Mouse (Mus musculus) left cerebral cortex, postnatal 4 days (tissue): Measurements from ENCODE around the gene Ralgps2. TPM values are rescaled to one million over a fixed set of nuclear protein-coding genes. Genes with fewer than 3 reads are reported as not detected.

ENCODE experiments used
- DNase-seq: peaks from one replicate; pipeline ENCODE4 v3.0.0-alpha.2; 2022
- intact Hi-C: fragments of 180-260 bp; cut with DNase I; formaldehyde crosslinking; loops from one replicate; pipeline ENCODE4 v1.15.1; 2025
- total RNA-seq, 2 experiments: library from RNA; stranded (reverse); gene quantifications; 2 replicates each; pipeline ENCODE4 v1.2.3; 2021

The Ralgps2 gene
- total RNA-seq, 2 experiments from 2014 or later = 82.8 to 98.0 TPM

DNA sequence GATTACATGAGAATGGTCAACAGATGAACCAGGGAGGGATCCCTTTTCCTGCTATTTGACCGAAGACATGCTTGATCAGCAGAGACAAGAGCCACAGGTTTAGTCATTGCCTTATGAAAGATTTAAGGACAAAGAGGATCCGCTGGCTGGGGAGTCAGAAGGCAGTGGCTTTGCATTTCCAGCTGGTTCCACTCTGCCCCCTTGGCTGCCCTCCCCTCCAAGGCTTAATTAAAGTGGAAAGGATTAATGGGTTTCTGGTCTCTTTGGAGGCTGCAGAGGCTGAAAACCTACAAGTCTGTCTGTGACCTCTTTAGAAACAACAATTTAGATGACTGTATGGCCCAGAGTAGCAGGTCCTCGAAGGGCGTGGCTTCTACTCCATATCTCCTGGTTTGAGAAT, 161.5 kb downstream of the Ralgps2 start:
- intact Hi-C loops = no loop called here
- DNase-seq = no peak

DNA sequence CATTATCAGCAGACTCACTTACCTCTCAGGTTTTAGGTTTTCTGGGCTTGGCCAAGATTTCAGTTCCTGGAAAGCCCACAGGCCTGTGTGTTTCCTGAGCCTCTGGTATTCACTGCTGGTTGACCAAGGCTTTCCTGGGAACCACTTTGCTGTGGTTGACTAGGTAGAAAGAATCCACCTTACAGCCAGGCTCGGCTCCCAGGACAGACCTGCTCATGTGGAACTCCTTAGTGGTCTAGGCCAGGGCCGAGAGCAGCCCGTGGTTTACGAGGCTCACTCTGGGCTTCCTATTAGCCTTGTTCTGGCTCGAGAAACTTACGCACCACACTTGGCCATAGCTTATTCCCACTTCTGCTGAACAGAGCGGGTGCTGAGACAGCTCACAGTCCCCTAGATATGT, 163.4 kb downstream of the Ralgps2 start:
- DNase-seq = no peak

DNA sequence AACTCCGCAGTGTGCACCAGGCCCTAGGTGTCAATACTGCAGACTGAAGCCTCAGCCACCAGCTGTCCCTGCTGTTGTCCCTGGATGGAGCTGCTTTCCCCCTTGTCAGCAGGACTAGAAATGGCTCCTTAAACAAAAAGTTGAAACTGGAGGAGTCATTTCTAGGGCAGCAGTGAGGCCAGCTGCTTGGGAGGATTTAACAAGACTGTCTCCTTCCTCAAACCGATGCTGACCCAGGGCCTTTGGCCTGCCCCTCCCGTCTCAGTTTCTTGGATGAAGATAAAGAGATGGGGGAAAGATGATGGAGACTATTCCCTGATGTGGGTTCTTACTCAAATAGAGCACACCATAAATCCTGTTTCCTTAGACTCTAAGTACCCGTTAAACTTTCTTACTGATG, 164.2 kb downstream of the Ralgps2 start:
- intact Hi-C loops = no loop called here
- no peak for DNase-seq

More for the DNA sequence above, 163.4 kb downstream of the Ralgps2 start:
- intact Hi-C loops = no loop called here

DNA sequence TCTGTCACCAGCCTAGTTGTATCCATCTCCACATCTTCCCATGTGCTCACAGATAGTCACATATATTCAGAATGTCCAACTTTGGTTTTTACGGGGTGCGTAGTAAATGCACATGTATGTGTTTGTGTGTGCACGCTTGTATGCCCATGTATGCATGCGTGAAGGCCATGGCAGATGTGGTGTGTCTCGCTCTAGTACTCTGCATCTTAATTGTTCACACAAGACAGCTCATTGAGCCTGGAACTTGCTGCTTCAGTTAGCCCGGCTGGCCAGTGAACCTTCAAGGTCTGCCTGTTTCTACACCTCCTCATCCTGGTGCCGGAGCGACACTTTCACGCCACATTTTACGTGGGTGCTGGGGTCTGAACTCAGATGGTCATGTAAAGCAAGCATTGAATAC, 168.6 kb downstream of the Ralgps2 start:
- intact Hi-C loops = no loop called here
- no peak for DNase-seq

DNA sequence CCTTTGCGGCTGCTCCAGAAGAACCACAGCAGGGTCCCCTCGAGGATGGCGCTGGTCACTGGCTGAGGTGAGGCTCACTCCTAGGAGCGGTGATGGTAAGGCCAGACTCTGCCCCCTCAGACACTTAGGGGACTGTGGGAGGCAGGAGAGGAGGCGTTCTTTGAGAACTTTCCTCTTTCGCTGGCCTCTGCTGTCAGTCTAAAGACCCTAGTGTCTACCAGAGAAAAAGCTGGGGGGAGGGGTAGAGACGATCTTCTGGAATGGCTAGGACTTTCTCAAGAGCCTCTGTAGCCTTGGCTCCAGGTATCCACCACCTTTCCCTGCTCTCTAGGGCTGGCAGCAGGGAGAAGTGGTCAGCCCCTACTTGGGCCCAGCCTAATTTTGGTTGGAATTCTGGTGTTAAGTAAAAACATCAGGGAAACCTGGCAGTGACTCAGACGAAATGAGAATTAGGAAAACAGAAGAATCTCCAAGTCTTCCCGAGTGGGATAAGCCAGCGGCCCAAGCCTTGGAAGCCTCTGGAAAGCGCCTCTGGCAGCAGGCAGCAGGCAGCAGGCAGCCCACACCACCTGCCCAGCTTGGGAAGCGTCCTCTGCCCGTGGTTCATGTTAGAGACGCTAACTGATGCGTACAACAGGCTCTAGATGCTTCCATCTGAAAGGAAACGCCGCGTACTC, 169.7 kb downstream of the Ralgps2 start:
- intact Hi-C loops = no loop called here
- no peak for DNase-seq

DNA sequence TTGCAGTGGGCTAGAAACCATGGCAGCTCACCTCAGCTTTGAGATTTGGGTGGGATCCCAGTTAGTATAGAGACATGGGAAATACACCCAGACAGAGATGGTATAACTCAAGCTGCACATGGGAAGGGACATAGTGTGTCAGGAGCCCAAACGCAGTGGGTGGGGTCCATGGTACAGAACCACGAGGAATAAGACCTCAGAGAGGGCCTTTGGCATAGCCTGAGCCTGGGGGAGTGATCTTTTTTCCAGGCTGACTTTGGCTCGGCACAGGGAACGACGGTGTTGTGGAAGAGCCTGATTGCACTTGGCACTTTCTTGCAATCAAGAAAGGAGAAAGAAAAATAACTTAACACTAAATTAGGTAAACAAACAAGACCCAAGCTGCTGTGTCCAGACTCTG, 170.3 kb downstream of the Ralgps2 start:
- intact Hi-C loops = no loop called here

DNA sequence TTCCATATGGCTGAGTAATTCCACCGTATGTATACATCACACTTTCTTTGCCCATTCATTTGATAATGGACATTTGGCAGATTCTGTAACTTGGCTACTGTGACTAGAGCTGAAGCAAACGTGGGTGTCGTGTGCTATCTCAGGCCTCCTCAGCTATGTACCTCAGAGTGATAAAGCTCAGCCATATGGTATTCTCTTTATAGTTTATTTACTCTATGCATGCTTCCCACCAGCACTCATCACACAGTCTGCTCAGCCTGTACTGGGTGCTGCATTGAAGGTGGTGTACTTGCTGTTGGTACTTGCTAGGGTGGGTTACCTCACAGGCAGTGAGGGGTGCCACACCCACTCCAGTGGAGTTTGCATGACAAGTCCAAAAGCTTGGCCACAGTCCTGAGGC, 174.1 kb downstream of the Ralgps2 start:
- intact Hi-C loops = no loop called here
- DNase-seq = no peak

More for the DNA sequence above, 170.3 kb downstream of the Ralgps2 start:
- no peak for DNase-seq

DNA sequence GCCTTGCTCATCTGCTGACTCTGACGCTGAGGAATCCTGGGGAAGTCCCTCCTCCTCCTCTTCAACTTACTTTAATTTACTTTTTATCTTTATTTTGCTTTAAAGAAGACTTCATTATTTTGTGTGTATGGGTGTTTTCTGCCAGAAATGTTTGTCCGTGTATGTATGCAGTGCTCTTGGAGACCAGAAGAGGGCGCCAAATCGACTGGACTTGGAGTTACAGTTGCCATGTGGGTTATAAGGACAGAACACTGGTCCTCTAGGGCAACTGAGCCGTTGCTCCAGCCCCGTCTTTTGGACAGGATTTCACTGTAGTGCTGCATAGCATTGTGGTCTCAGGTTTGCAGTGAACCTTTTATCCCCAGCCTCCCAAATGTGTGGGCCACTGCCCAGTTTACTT, 174.8 kb downstream of the Ralgps2 start:
- intact Hi-C loops = no loop called here
- DNase-seq = no peak

DNA sequence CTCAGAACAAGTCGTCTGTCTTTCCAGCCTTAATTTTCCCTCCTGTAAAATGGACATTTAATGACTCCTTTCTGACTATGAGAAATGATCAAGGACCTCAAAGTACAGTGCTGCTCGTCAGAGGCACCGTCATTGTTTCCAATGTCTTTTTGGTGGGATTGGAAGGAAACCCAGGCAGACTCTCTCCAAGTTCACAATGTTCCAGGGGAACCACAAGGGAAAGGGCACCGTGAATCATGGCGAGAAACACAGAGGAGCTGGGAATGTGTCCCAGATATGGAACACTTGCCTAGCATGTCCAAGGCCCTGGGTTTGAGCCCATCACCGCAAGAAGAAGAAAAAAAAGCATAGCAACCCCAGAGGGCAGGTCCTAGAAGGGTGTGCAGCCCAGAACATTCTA, 176.1 kb downstream of the Ralgps2 start:
- no peak for DNase-seq
- intact Hi-C loops = no loop called here

DNA sequence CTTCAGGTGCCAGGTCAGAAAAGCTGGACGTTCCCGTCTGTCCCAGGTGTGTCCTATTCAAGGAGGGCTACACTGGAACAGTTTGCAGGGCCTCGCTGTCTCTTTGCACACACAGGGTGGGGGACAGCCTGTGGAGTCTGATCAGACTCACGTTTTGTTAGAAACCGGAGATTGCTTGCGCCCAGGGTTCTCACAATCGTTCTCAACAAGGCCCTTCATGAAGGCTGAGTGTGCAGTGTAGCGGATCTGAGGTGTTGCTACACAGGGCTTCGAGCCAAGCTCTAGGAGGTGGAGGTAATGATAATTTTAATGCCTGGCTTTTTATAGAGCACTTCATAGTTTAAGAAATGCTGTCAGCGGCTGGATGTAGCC, 178.0 kb downstream of the Ralgps2 start:
- DNase-seq = no peak
- intact Hi-C loops = loop anchor here (2.0 kb wide), 1 partner anchor 41 kb away; no protein-coding TSS in a partner anchor

DNA sequence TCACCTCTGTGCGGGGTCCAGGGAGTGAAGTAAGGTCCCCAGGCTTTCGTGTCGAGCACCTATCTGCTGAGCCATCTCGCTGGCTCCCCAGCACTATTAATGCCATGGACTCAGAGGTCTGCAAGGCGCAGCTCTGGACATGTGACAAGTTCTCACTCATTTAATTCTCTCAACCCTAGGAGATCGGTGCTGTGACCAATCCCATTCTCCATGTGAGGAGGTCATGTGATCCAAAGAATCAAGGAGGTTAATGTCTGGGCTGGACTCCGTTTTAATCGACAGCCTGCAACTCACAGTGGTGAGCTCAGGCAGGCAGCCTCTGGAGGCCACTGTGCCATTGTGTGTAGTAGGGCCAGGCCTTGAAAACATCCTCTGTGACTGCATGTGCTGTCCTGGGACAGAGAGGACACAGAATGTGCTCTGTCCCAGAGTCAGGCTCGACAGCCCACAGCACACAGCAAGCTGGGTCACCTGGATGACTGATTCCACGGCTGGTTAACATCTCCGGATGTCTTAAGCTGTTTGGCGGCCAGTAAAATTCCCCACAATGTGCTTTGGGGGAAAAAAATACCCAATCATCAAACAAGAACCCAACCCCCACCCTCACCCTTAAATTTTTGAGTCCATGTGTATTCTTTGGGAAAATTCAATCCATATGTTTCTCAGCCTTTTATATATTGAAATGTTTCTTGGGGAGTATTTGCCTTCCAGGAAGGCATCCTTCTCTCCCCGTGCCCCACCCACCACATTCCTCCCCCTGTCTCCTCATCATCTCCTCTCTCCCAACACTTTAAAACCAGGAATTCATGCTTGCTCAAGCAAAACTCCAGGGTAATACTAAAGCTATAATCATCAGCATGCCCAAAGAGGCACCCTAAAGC, 178.6 kb downstream of the Ralgps2 start:
- intact Hi-C loops = loop anchor here (2.0 kb wide), 1 partner anchor 40 kb away; no protein-coding TSS in a partner anchor
- no peak for DNase-seq

DNA sequence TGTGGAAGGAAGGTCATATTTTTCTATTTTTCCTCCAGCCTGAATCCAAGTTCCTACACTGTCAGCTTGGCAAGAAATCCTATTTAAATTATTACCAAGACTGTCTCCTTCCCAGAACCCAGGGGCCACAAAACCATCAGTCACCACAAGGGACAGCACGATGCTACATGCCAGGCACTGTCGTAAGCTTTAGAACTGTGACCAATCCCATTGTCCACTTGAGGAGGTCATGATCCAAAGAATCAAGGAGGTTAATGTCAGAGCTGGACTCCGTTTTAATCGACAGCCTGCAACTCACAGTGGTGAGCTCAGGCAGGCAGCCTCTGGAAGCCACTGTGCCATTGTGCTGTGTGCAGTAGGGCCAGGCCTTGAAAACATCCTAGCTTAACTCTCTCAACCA, 181.1 kb downstream of the Ralgps2 start:
- intact Hi-C loops = no loop called here
- DNase-seq = no peak

DNA sequence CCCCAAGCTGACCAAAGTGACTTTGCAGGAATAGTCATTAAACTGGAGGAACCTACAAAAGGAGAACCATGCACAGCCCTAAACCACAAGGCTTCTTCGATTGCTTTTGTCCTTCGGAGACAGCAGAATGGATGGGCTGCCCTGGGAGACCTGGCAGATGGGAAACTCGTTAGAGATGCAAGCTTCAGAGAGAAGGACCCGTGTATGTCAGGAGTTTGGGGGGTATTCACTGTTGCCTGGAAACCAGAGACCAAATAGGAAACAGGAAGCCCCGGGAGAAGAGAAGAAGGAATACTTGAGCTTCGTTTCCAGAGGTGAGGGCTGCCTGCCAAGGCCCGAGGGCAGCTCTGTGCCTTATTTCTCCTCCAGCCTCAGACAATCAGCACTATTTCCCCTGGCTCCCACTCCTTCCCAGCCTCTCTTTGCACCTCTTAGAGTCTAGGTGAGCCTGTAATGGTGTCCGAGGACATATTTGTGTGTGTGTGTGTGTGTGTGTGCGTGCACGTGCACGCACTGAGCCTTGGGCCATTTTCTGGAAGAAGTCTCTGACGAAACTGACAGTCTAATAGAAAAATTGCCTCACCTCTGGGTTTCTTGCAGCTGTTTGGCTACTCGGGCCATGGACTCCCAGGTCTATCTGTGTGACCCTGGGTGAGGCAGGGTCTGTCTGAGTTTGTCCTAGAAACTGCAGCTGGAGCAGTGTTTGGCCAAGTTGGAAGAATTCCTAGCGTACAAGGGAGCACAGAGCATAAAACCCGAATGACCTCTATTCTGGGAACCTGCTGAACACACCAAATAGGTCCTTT, 184.6 kb downstream of the Ralgps2 start:
- DNase-seq = peak; percentile 40
- intact Hi-C loops = no loop called here

Other genes with a start within 250 kb of the Ralgps2 start
- gene Fam20b, start 220.5 kb downstream of the Ralgps2 start, total RNA-seq = 10 to 100 TPM; 57.3 to 58.4 TPM
- under 1 TPM in 1 of 2 experiments, not detected in 1; 0.34 TPM for gene Angptl1, start 101.1 kb downstream of the Ralgps2 start, total RNA-seq
- gene Tex35, start 169.1 kb upstream of the Ralgps2 start, total RNA-seq = under 1 TPM in 1 of 2 experiments, not detected in 1; 0.50 TPM